Mouse (Mus musculus): Measurements from ENCODE around the gene Ccdc186.

The Ccdc186 gene

DNA sequence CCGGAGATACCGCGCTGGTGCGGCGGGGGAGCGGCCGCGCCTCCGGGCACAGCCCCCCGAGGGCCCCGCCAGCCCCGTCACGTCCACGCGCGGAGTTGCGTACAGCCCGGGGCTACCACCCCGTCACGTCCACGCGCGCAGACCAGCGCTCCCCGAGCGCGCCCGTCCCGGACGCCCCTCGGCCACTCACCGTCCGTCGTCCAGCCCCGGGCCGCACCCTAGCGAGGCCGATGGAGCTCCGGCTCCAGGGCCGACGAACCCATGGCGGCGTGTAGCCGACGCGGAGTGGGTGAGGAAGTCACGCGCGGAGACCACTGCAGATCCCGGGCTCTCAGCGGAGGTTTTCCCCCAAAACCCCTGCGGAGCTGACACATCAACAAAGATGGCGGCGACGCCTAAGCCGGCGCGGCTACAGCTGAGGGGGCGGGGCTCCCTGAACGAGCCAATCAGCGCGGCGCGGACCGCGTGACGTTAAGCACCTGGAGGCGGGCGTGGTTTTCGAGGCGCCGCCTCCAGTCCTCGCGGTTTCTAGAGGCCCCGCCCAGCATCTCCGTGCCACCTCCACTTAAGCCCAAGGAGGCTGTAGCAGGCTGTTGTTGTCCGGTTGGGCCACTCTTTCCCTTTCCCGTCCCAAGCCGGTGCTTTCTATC lies at the start of gene Ccdc186:
Gene Ccdc186, minus strand, starts transcription at position 393 of the 650 bp plus-strand sequence.
- DNase-seq (ENCODE audit: low read depth, low spot score), result peak; percentile 96

DNA sequence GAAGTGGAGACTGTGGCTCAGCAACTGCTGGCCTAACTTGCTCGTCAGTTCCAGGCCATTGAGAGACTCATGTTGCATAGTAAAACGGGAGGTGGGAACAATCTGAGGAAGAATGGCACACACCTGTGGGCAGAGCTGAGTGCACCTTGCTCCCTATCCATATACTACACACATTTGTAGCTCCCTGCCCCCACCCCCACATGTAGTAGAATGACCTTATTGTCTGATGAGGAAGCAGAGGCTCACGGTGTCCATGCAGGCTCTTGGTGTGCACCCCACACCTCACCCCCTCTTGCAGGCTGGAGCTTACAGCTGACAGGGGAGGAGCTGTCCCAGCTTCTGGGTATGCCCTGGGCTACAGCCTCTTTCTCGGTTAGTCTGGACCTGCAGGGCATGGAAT lies 45.7 kb upstream of the Ccdc186 start:
- no peak for DNase-seq (ENCODE audit: low read depth, low spot score)

DNA sequence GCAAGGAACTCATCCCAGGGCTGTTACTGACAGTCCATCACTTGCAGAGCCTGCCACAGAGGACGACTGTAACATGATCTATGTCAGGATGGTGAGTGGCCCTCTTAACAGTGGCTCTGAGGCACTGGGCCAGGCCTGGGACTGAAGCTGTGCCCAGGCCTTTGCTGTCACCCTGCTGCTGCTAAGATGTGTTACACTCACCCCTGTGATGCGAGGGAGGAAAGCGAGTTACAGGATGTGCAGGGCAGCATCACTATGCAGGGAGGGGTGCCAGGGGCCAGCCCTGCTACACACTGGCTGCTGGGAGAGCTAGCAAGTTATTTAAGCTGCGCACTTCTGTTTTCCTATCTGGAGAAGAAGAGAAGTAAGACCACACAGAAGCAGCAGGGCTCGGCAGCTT lies 34.5 kb upstream of the Ccdc186 start:
- no peak for DNase-seq (ENCODE audit: low read depth, low spot score)

DNA sequence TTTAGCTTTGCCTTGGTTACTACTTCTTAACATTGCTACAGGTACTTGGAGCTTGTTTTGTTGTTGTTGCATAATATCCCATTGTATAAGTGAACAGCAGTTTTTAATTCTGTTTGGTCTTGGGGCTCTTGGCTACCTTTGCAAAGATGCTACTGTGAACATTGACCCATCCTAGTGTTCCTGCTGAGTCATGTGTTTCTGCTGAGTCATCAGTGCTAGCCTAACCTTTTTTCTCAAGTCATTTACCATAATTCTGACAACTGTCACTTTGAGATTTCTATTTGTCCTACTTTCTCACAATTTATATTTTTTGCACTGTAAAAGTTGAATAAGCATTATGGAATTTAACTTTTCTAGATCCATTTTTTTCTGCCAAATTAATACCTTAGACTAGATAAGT lies 30.6 kb upstream of the Ccdc186 start:
- DNase-seq (ENCODE audit: low read depth, low spot score), result no peak

DNA sequence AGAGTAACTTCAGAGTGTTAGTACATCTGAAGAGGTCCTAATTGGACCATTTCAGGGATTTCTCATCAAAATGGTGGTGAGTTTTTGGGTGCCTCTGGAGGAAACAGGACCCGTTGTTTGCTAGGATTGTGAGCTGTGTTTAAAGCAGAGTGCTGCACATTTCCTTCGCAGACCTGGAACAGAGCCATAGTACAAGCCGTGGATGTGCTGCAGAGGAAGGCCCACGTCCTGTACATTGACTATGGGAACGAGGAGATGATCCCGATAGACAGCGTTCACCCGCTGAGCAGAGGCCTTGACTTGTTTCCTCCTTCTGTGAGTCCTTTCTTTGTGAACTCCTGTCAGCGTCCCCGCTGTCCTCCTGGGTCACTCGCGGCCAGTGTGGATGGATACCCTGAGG lies 21.0 kb upstream of the Ccdc186 start:
- DNase-seq (ENCODE audit: low read depth, low spot score), result no peak

DNA sequence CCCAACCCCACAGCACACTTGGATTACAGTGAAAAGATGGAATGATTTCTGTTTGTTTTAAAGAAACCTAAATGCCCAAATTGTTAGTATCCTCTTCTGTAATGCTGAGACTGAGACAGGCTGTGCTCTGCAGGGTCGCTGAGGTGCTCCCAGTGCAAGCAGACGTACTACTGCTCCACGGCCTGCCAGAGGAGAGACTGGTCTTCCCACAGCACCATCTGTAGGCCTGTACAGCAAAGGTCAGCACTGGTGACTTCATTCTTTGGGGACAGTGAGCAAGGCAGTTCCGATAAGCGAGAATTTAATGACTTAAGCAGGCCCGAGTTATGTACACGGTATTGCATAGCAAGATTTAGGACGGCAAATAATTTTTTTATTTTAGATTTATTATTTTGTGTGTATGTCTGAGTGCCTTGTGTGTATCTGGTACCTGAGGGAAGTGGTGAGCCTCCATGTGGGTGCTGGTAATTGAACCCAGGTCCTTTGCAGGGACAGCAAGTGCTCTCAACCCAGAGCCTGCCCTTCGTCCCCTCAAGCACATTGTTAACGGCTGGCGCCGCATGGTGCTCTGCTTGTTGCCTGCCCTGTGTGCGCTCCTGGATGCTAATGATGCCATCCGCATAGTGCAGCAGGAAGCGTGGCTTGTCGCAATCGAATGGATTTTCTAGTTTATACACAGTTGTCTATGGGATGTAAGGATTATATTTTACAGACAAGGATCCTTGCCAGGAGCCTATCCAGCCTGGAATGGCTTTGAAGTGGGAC lies 17.1 kb upstream of the Ccdc186 start:
- no peak for DNase-seq (ENCODE audit: low read depth, low spot score)

DNA sequence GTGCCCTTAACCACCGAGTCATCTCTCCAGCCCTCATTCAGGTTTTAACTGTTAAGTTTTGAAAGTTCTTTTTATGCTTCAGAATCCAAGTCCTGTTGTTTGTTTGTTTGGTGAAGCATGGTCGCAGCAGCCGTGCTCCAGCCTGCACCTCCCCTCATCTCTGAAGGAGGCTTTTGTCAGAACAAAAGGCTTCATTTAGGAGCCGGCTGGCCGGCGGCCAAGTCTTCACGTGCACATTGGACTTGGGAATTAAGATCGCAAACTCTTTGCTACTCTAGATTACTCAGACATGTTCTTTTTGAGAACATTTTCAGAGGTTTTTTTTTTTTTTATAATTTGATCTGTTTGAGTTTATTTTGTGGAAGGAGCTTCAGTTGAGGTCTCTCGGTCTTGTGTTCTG lies 13.3 kb upstream of the Ccdc186 start:
- DNase-seq (ENCODE audit: low read depth, low spot score), result no peak

DNA sequence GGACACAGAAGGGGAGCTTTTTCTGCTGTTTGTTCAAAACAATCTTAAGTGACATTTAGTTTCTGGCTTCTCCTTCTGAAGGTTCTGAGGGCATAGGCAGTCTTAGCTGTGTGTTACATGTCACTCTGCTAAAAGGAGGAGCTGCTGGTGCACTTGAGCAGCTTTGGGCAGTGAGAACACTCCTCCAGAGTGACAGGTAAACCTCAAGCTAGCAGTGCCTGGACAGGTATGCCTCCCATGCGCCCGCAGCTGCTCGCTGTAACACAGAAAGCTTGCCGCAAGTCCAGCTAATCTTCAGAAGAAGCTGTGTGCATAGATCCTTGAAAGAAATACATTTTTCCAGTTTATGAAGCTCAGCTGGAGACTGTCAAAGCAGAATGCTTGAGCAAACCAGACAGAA lies 8.2 kb upstream of the Ccdc186 start:
- no peak for DNase-seq (ENCODE audit: low read depth, low spot score)

DNA sequence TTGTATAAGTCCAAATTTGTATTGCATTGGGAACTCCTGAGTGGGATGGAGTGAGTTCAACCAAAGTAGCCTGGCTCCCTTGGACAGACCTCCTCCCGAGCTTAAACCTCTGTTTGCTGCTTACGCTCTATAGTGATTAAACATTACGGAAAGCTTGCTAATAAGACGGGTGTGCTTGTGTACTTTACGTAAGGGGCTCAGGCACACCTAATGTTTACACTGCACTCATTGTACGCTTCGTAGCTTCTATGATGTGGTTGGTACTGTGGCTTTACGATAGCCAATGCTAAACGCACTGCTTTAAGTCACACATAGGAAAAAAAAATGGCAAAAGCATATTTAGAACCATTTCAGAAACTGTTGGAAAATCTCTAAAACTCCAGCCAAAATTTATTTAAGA lies 7.3 kb upstream of the Ccdc186 start:
- no peak for DNase-seq (ENCODE audit: low read depth, low spot score)

DNA sequence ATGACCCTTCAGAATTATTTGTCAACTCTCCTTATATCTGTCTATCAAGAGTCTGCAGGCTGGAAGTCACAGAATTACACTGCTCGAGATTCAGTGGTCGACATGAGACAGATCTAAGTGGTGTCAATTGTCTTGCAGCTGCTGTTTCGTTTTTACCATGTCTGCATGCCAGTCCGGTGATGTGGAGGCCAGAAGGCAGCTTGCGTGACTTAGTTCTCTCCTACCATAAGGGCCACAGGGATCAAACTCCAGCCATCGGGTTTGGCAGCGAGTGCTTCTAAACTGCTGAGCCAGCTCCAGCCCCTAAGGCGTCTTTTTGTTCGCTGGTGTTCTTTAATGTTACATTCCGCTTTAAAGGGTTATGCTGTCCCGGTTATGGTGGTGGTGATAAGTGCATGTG lies 6.3 kb upstream of the Ccdc186 start:
- DNase-seq (ENCODE audit: low read depth, low spot score), result no peak

DNA sequence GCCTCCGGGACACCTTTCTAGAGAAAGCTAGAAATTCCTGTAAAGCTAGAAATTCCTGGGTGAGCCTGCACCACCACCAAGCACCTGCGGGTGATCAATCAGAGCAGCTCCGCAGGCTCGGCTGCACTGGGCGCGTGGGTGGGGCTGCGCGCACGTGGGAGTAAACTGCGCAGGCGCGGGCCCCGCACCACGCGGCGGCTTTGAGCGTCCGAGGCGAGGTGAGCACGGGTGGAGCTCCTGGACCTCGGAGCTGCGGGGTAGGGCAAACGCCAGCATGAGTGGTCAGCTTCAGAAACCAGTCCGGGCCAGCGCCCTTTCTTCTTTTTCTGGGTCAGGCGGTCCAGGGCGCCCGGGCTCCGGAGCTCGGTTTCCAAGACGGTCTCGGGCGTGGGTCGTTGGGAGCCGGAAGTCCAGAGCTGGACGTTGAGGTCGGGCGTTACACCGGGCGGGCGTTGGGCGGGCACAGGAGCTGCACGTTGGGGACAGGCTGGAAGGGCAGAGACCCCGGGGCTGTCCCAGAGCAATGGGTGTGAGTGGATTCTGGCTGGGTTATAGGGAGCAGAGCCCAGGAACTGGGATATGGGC lies 4.1 kb upstream of the Ccdc186 start, which contains the start of gene Tdrd1:
Gene Tdrd1, plus strand, starts transcription at position 163 of the 585 bp plus-strand sequence.
- DNase-seq (ENCODE audit: low read depth, low spot score), result no peak

DNA sequence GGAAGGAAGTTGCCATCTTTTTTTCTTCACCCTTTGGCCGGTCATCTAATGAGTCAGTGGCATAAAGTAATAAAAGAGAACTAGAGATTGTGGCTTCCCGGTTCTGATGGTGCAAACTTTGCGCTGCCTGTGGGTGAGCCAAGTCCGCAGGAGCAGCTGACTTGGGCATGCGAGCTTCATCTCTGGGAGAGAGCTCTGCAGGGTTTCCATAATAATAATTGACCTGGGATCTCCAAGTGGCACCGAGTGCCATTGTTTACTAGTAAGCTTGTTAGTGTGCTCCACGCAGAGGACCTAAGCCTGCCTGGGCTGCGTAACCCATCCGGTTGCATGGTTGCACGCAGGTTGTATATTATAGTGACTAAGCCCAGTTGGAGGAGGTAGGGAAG lies 452 bp upstream of the Ccdc186 start:
- no peak for DNase-seq (ENCODE audit: low read depth, low spot score)

DNA sequence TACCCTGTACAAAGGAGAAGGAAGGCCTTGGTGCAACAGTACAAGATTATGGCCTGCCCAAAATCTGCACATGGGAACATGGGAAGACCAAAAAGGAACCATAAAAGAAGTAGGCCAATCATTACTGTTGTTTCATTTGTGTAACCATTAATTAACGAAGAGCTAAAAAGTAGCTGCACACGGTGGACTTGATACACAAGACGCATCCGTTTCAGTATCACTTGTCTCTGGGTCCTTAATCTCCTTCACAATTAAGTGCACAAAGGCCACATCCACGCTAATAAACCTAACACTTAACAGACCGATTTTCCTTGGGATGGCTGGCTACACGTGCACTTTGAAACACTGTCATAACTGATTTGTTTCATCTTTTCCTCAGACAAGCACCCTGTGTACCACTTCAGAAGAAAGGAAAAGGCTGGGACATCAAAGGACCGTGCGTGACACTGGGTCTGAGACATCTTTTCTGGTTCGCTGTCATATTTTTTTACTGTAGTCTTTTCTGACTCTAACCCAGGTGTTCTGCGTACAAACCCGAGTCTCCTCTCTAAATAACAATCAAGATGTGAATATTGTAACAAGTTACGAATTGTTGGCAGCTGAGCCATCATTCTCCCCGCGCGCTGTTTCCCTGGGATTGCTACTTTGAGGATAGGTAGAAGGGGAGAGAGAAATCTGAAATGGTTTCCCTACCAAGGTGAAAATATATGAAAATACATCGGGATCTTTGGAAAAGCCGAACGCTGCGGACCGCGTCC lies 771 bp downstream of the Ccdc186 start:
- peak; percentile 60 for DNase-seq (ENCODE audit: low read depth, low spot score)

DNA sequence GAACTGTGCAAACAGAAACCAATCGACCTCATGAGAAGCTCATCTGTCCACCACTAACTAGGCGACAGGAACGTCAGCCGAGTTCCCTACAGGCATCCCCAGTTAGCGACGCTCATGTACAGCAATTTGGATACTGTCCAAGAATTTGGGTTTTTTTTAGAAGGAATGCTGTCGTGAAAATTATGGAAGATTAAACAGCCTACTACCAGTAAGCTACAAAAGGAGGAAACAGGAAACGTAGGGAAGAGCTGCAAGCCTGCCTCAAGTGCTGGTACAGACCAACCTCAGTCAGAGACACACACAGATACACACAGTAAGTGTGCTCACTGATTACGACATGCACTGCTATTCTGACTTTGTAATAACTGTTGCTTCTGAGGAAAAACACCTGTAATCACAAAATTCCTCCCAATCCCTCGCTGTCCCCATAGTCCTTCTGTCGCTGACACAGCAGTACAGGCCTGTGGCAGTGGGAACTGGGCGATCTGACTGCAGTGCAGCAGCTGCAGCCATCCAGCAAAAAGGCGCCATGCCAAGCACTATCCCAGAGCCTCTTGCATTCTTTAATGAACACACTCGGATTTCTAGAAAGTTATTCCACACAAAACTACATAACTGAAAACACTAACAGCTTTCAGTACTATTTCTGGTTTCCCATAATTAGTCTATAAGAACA lies 4.0 kb downstream of the Ccdc186 start:
- no peak for DNase-seq (ENCODE audit: low read depth, low spot score)

DNA sequence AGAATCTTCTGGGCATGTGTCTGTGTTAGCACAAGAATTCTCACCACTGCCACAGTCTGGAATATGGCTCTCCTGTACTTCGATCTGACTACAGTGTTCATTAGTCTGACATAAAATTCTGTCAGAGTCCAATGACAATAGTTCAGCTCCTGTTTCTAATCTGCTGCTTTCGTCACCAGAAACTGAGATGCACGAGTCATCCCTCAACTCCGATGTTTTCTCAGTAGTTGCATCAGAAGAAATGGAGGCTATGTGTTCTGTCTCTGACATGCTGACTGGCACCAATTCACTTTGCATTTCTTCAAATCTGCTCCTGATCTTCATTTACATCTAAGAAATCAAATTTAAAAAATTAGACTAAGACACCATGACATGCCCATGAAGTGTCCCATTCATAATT lies 8.6 kb downstream of the Ccdc186 start:
- no peak for DNase-seq (ENCODE audit: low read depth, low spot score)

DNA sequence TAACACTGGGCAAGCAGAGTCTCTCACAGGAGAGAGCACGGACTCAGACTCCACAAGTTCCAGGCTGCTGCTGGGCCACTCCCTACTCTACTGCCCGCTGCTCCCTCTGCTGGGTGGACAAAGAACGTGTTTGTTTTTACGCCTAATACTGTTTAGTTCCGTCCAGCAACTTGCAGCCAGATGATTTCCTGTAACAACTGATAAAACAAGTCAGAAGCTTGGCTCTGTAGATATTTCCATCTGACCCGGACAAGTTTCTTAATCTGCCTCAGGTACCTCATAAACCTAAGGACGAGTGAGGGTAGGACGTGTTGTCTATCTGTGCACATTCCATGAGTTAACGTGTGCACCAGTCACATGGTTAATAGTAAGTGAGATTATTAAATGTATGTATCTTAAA lies 10.4 kb downstream of the Ccdc186 start:
- DNase-seq (ENCODE audit: low read depth, low spot score), result peak; percentile 39

DNA sequence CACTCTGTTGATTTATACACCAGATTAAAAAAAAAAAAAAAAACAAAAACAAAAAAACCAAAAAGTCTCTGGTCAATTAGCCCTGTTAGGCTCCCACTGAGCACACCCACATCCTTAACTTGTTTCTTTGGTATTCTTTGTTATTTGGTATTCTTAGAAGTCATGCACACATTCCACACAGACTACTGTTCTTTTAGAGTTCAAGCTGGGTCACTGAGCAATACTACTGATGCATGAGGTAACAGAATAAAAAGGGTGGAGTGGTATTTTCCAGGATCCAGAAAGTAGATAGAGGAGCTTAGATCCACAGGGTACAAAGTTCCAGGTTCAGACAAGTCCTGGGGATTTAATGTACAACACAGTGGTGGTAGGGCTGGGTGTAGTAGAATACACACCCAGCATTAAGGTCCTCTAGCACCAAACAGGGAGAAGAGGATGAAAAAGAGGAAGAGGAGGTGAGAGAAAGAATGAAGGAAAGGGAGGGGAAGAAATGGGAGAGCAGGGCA lies 11.3 kb downstream of the Ccdc186 start:
- no peak for DNase-seq (ENCODE audit: low read depth, low spot score)

DNA sequence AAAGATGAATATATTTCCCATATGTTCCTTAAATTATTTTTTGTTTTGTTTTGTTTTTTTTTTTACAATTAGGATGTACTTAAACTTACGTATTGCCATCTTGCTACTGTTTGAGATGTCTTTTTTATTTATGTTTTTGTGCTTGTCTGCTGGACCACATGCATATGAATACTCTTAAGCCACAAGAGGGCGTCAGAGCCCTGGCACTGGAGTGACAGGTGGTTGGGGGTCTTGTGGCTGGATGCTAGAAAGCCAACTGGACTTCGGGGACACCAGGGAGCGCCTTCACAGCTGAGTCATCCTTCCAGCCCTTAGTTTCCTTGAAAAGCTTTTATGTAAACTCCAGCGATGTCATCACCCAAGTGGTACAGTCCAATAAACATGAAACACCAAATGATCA lies 13.2 kb downstream of the Ccdc186 start:
- peak; percentile 18 for DNase-seq (ENCODE audit: low read depth, low spot score)

DNA sequence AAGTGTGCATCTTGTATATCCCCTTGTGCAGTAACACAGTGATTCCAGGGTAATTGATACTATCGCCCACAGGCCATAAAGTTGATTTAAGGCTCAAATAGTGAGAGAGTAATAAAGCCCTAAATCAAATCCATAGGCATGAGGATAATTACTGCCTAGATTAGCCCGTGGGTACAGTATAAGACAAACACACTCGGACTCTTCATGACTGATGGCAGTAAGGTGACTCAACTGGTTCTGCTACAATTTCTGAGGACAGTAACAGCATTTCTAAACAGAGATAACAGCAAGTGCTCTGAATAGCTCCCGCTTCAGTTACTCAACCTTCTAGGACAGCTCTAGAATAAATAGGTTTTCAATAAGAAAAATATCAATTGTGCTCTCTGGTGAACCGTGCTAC lies 14.9 kb downstream of the Ccdc186 start:
- no peak for DNase-seq (ENCODE audit: low read depth, low spot score)

DNA sequence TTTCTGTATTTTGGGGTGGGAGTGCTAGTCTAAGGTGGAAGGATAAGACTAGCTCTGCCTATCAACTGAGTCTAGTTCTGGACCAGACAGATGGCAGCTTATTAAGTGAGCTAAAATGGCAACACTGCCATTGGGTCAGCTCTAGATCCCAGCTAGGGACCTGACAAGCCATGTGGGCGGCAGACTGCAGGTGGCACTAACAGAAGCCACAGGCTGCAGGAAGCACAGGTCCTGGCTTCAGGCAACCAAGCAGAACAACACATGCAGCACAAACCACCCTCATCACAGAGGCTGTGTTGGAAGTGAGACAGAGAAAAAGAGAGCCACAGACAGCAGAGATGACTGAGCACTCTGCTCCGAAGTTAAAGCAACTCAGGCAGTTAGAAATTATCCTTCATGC lies 16.6 kb downstream of the Ccdc186 start:
- DNase-seq (ENCODE audit: low read depth, low spot score), result peak; percentile 70

DNA sequence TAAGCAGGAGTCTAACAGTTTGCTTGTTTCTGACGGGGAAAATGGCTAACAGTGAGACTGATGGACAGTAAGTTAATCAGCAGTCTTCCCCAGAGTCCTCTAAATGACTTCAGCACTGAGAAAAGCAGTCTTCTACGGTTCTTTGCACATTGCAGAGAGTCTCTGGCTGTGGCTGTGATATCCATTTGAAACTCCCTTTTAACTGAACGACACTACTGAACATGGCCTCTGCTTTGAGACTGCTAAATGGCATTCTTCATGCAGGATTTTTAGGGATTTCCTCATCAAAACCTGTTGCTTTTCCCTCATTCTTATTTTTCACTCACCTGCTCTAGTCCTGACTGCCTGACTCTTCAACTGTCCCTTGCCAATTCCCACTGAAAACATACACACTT lies 19.6 kb downstream of the Ccdc186 start:
- DNase-seq (ENCODE audit: low read depth, low spot score), result no peak

All from A20 (cell line).